Mouse (Mus musculus): ENCODE data around the gene Aip.

DNA sequence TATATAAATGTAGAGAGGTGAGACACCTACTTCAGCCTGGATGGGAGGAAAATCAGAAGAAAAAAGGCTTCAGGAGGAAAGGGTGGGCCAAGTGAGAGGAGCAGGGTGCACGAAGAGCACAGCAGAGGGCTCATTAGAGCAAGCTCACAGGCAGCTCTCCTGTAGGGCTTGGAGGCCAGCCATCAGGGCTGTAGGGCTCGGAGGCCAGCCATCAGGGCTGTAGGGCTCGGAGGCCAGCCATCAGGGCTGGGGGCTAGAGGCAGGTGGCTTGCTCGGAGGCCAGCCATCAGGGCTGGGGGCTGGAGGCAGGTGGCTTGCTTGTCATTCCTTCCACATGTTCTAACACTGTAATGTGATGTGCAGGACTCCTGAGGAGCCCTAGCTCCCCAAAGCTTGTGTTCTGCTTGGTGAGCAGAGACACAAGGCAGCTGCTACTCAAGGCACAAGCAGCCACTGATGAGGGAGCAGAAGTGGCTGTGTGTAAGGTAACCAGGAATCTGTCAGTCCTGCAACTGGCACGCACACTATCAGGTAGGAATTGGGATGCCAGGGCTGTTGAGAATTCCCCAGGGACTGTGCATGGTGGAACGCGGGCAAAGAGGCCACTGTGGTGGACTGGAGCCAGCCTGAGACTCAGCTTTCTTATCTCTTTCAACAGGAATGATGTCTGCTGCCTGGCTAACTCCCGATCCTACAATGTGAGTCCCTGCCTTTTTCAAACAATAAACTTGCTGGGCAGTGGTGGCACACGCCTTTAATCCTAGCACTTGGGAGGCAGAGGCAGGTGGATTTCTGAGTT is 41.2 kb upstream of the Aip start:
- TF ChIP-seq CTCF (IDR thresholded peaks at IDR 0.05; ENCODE audit: low read depth, low read length) (no peak), POLR2AphosphoS5 (IDR thresholded peaks at IDR 0.05; ENCODE audit: insufficient replicate concordance, low read depth, low read length) (no peak), TAL1 (conservative IDR thresholded peaks at IDR 0.05; ENCODE audit: low read depth, low read length) (no peak), GATA1 (IDR thresholded peaks at IDR 0.05; ENCODE audit: borderline replicate concordance, low read length) (no peak)
